Mouse (Mus musculus) hindbrain, embryonic 14.5 days (tissue): ENCODE data around the gene Zfp646. TPM values are rescaled to one million over a fixed set of nuclear protein-coding genes. Genes with fewer than 3 reads are reported as not detected.
"Not testable (repeated sequence)": the region's sequence is repeated elsewhere in the genome, so short reads cannot be mapped to it uniquely, and the experiment has no call there.

Experiments
- ATAC-seq: fragments of 200-750 bp; cut with Nextera tagmentation; 2 replicates; pipeline ENCODE4 v1.8.0; 2017; ENCODE audit warnings: moderate number of reproducible peaks, mild to moderate bottlenecking, moderate TSS enrichment, moderate library complexity; ENCODE audit not compliant: low FRiP score
- DNase-seq: peaks from one replicate; pipeline ENCODE4 v3.0.0-alpha.2; 2015; ENCODE audit warnings: low spot score
- H3K27ac ChIP-seq: fragments of 300-500 bp; sonication (generic); 2 replicates; pipeline ENCODE4 v1.5.1; 2014; ENCODE audit warnings: mild to moderate bottlenecking, moderate library complexity
- H3K27me3 ChIP-seq: fragments of 300-500 bp; sonication (generic); 2 replicates; pipeline ENCODE4 v1.6.1; 2014; ENCODE audit warnings: mild to moderate bottlenecking, low read length, mixed read lengths; ENCODE audit not compliant: control insufficient read depth, insufficient read depth
- H3K36me3 ChIP-seq: fragments of 300-500 bp; sonication (generic); replicated peaks from 2 replicates; pipeline ENCODE4 v1.6.1; 2014; ENCODE audit not compliant: control insufficient read depth, insufficient read depth
- H3K4me1 ChIP-seq: fragments of 300-500 bp; sonication (generic); replicated peaks from 2 replicates; pipeline ENCODE4 v1.6.1; 2014; ENCODE audit warnings: antibody characterized with exemption, low read length, mixed read lengths; ENCODE audit not compliant: control insufficient read depth, insufficient read depth
- H3K4me2 ChIP-seq: fragments of 300-500 bp; sonication (generic); replicated peaks from 2 replicates; pipeline ENCODE4 v1.6.1; 2014; ENCODE audit warnings: mild to moderate bottlenecking, moderate library complexity
- H3K4me3 ChIP-seq: fragments of 300-500 bp; sonication (generic); replicated peaks from 2 replicates; pipeline ENCODE4 v1.5.1; 2014; ENCODE audit warnings: mild to moderate bottlenecking, low read length
- H3K9ac ChIP-seq: fragments of 300-500 bp; sonication (generic); 2 replicates; pipeline ENCODE4 v1.6.1; 2014
- H3K9me3 ChIP-seq: fragments of 300-500 bp; sonication (generic); 2 replicates; pipeline ENCODE4 v1.6.1; 2016; ENCODE audit warnings: low read length; ENCODE audit not compliant: control insufficient read depth
- WGBS: fragments of 180-500 bp; shearing (Covaris S2); extraction: QIAGEN DNeasy Blood & Tissue Kit; methylation state at CpG from one replicate; pipeline ENCODE4 v1.1.7; 2014; 5-methylcytosine and 5-hydroxymethylcytosine counted together
- polyA plus RNA-seq: library from polyadenylated mRNA; unstranded; fragments of >200 nt; fragmentation: Nextera tagmentation; extraction: Ambion mirVana; gene quantifications from 2 replicates; pipeline ENCODE4 v1.2.1, GENCODE M21; 2014

Gene Zfp646
- polyA plus RNA-seq, 1 experiment from 2014 or later = 11.6 TPM

- H3K27me3 ChIP-seq = no peaks in the 10 kb centered on the region
- H3K36me3 ChIP-seq = peaks cover 66% of the 10 kb centered on the region
- H3K9me3 ChIP-seq = no peaks in the 10 kb centered on the region
- ATAC-seq = no peak
- H3K4me2 ChIP-seq = no peak within 1 kb of the TSS
- no peak within 1 kb of the TSS for H3K9ac ChIP-seq
- H3K4me3 ChIP-seq = no peak within 1 kb of the TSS
- no peak within 1 kb of the TSS for H3K27ac ChIP-seq
- H3K4me1 ChIP-seq = peaks cover 9% of the 10 kb centered on the region
- 30% methylated on average over 4 of the region's 4 CpGs for WGBS
- no peak for DNase-seq
Measured at GRCm38 (mm10) chr7:127890798-127891197, 14.8 kb downstream of the Zfp646 start, which contains the start of gene Prss53. Gene Prss53, minus strand, starts transcription at chr7:127890970.

- WGBS = 93% methylated on average over 5 of the region's 5 CpGs
- Histone ChIP-seq H3K9me3 (no peaks in the 10 kb centered on the region), H3K4me2 (peak overlapping the region; percentile 57), H3K36me3 (peaks cover 29% of the 10 kb centered on the region), H3K9ac (peak overlapping the region; percentile 59; the same call in 1 of the 2 replicates), H3K27me3 (no peaks in the 10 kb centered on the region), H3K4me1 (peaks cover 9% of the 10 kb centered on the region), H3K4me3 (peak overlapping the region; percentile 47; the same call in 1 of the 2 replicates), H3K27ac (no peak overlapping the region)
- ATAC-seq = no peak
- DNase-seq = no peak
Measured at GRCm38 (mm10) chr7:127894480-127894879, 18.5 kb downstream of the Zfp646 start.

DNA sequence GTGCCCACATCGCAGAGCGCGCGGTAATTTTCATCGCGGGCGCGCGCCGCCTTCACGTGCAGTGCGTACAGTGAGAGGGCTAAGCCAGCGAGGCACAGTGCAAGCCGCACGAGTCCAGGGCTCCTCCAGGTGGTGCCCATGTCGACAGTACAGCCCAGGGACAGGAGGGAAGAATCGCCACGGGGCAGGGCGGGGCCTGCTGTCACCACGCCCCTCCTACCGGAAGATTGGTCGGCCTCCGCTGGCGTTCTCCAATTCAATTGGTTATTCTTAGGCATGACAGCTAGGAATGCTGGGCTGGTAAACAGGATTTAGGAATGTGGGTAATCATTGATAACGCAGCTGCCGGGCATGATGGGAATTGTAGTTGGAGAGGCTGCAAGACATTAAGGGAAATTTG lies 19.4 kb downstream of the Zfp646 start, which contains the start of the genes Gm21974 and Vkorc1:
TSS of gene Gm21974 (minus strand) at position 13 of the 400 bp plus-strand sequence.
TSS of gene Vkorc1 (minus strand) at position 176 of the 400 bp plus-strand sequence.
- whole genome bisulfite sequencing = under 1% methylated on average over 26 of the region's 26 CpGs
- H3K4me2 ChIP-seq = peak within 1 kb of the TSS; percentile 57
- H3K27me3 ChIP-seq = no peaks in the 10 kb centered on the region
- peak within 1 kb of the TSS; percentile 48 for H3K27ac ChIP-seq
- peaks cover 21% of the 10 kb centered on the region for H3K36me3 ChIP-seq
- H3K9me3 ChIP-seq = no peaks in the 10 kb centered on the region
- peak within 1 kb of the TSS; percentile 59 for H3K9ac ChIP-seq
- DNase-seq = peak; percentile 93
- peak; percentile 98 for ATAC-seq
- H3K4me3 ChIP-seq = peak within 1 kb of the TSS; percentile 47
- H3K4me1 ChIP-seq = peaks cover 9% of the 10 kb centered on the region

DNA sequence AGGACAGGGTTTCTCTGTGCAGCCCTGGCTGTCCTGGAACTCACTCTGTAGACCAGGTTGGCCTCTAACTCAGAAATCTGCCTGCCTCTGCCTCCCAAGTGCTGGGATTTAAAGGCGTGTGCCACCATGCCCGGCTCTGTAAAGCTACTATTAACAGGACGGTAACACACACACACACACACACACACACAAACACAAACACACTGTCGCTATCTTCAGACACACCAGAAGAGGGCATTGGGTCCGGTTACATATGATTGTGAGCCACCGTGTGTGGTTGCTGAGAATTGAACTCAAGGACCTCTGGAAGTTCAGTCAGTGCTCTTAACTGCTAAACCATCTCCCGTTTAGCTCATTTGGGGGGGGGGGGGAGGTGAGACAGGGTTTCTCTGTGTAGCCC lies 19.9 kb downstream of the Zfp646 start:
- Histone ChIP-seq H3K36me3 (peaks cover 21% of the 10 kb centered on the region), H3K4me2 (peak overlapping the region; percentile 57; the same call in 1 of the 2 replicates)
- H3K9ac ChIP-seq, H3K27ac ChIP-seq, DNase-seq, H3K27me3 ChIP-seq, H3K4me3 ChIP-seq, H3K9me3 ChIP-seq, ATAC-seq, H3K4me1 ChIP-seq: not testable (repeated sequence)
- WGBS = 70% methylated on average over 7 of the region's 7 CpGs

DNA sequence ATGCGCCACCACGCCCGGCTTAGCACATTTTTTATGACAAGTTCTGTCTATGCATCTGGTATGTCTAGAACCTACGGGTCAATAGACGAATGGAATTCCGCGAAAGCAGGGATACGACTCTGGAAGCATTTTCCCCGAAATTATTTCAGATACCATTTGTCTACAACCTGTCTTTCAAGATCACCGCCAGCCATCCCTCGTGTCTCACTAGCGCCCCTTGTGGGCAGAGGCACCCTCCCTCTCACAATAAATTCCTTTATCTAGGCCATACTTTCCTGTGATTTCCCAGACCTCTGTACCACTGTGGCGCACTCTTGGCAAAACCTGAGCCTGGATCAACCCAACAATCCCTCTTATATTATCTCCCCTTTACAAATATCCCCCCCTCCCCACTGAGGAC lies 20.4 kb downstream of the Zfp646 start:
- peak; percentile 53 for DNase-seq
- Histone ChIP-seq H3K4me1 (peaks cover 9% of the 10 kb centered on the region), H3K4me3 (no peak overlapping the region), H3K4me2 (no peak overlapping the region), H3K9me3 (no peaks in the 10 kb centered on the region), H3K27ac (no peak overlapping the region), H3K9ac (no peak overlapping the region), H3K36me3 (peaks cover 17% of the 10 kb centered on the region), H3K27me3 (no peaks in the 10 kb centered on the region)
- WGBS = 65% methylated on average over 13 of the region's 13 CpGs
- ATAC-seq = no peak

DNA sequence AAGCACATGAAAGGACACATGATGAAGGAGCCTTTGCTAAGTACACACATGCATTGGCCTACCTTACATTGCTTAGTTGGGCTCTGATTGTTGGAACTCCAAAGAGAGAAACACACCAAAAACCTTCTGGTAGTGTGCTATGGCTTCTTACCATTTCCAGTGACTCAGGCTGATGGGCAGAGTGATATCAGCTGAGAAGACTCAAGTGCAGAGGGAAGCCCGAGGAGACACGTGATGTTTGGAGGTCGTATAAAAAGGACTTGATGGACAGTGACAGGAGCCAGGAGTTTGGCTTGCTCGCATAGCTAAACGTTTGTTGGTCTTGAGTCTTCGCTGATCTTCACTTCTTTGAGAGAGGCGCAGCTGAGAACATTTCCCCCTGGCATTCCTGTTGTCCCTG lies 21.5 kb downstream of the Zfp646 start:
- H3K27me3 ChIP-seq = no peaks in the 10 kb centered on the region
- H3K27ac ChIP-seq = no peak overlapping the region
- 93% methylated on average over 7 of the region's 7 CpGs for WGBS
- H3K4me1 ChIP-seq = peaks cover 9% of the 10 kb centered on the region
- H3K9ac ChIP-seq = no peak overlapping the region
- ATAC-seq = no peak
- no peak overlapping the region for H3K4me2 ChIP-seq
- peaks cover 13% of the 10 kb centered on the region for H3K36me3 ChIP-seq
- no peak for DNase-seq
- H3K9me3 ChIP-seq = no peaks in the 10 kb centered on the region
- H3K4me3 ChIP-seq = no peak overlapping the region

DNA sequence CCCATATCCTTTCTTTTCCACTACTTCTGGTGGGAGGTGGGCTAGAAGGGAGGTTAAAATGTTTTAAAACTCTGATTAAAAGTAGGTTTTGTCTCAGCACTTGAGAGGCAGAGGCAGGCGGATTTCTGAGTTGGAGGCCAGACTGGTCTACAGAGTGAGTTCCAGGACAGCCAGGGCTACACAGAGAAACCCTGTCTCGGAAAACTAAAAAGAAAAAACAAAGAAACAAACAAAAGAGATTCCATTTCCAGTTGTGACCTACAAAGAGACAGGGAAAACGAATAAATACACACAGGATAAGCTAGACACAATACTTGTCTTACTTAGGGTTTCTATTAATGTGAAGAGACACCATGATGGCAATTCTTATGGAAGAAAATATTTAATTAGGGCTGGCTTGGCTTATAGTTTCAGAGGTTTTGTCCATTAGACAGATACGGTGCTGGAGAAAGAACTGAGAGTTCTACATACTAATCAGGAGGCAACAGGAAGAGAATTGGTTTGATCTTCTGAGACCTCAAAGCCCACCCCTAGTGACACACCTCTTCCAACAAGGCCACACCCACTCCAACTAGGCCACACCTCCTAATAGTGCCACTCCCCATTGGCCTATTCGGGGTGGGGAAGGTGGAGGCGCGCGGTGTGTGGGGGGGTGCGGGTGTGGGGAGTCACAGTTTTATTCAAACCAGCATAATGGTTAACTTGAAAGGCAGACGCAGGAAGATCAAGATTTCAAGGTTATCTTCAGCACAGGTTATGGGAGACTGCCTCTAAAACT lies 22.3 kb downstream of the Zfp646 start:
- H3K27me3 ChIP-seq = no peaks in the 10 kb centered on the region
- ATAC-seq (no peak), DNase-seq (no peak)
- 0 out of 2 replicates have a peak, but pooled peaks cover 5% of the 10 kb centered on the region for H3K36me3 ChIP-seq
- no peak overlapping the region for H3K27ac ChIP-seq
- H3K4me1 ChIP-seq = peaks cover 9% of the 10 kb centered on the region
- no peaks in the 10 kb centered on the region for H3K9me3 ChIP-seq
- 39% methylated on average over 10 of the region's 10 CpGs for WGBS
- H3K4me3 ChIP-seq = no peak overlapping the region
- no peak overlapping the region for H3K4me2 ChIP-seq
- H3K9ac ChIP-seq = no peak overlapping the region

GRCm38 (mm10) chr7:127899997-127900396 lies 24.0 kb downstream of the Zfp646 start:
- H3K27me3 ChIP-seq = no peaks in the 10 kb centered on the region
- ATAC-seq (no peak), DNase-seq (no peak)
- no peak overlapping the region for H3K4me3 ChIP-seq
- H3K27ac ChIP-seq = no peak overlapping the region
- H3K9me3 ChIP-seq = no peaks in the 10 kb centered on the region
- peaks cover 7% of the 10 kb centered on the region for H3K4me1 ChIP-seq
- H3K4me2 ChIP-seq = no peak overlapping the region
- no peak overlapping the region for H3K9ac ChIP-seq
- H3K36me3 ChIP-seq = no peaks in the 10 kb centered on the region
- WGBS = 53% methylated on average over 7 of the region's 7 CpGs

DNA sequence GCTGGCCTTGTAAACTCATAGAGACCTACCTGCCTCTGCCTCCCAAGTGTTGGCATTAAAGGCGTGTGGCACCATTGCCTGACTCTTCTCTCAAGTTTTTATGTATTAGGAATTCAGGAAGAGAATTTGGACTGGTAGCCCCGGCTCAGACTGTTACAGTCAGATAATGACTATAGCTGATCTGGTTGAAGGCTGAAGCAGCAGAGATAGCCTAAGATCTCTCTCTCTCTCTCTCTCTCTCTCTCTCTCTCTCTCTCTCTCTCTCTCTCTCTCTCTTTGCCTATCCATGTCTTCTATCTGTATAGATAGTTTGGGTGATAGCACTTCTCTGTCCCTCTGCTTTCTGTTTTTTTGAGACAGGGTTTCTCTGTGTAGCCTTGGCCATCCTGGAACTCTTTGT lies 25.8 kb downstream of the Zfp646 start:
- peaks cover 7% of the 10 kb centered on the region for H3K4me1 ChIP-seq
- 63% methylated on average over 2 of the region's 2 CpGs for WGBS
- H3K4me3 ChIP-seq = no peak overlapping the region
- H3K27ac ChIP-seq = no peak overlapping the region
- H3K4me2 ChIP-seq = no peak overlapping the region
- ATAC-seq (no peak), DNase-seq (no peak)
- H3K36me3 ChIP-seq = peaks cover 6% of the 10 kb centered on the region
- no peak overlapping the region for H3K9ac ChIP-seq
- H3K9me3 ChIP-seq = no peaks in the 10 kb centered on the region
- H3K27me3 ChIP-seq = no peaks in the 10 kb centered on the region
